Mouse (Mus musculus): ENCODE data around the gene Prdm2.

GRCm38 (mm10) chr4:143185496-143185895 is 27.3 kb downstream of the Prdm2 start:
- TF ChIP-seq POLR2A (IDR thresholded peaks at IDR 0.05; ENCODE audit: borderline replicate concordance, low read depth, low read length) (no peak), CTCF (IDR thresholded peaks at IDR 0.05; ENCODE audit: low read depth, low read length) (no peak)
